Mouse (Mus musculus): Measurements from ENCODE around the gene Ccl7.
A peak's percentile ranks its signal among the peaks of the same experiment; 100 is the strongest.

Ccl7 gene

GRCm38 (mm10) chr11:82045471-82045870, at the start of gene Ccl7:
TSS of gene Ccl7 (plus strand) at chr11:82045712.
- DNase-seq (ENCODE audit: low spot score in 2 of 2): peak in 1 of 2 experiments; percentile 8

- peak; percentile 83 to 85 for DNase-seq (ENCODE audit: low spot score in 2 of 2)
Observed at GRCm38 (mm10) chr11:81996172-81996841, 49.2 kb upstream of the Ccl7 start.

GRCm38 (mm10) chr11:81997085-81997484, 48.4 kb upstream of the Ccl7 start:
- no peak for DNase-seq (ENCODE audit: low spot score in 2 of 2)

- DNase-seq (ENCODE audit: low spot score in 2 of 2): no peak
Observed at GRCm38 (mm10) chr11:81998646-81999045, 46.9 kb upstream of the Ccl7 start.

GRCm38 (mm10) chr11:81999469-81999868, 46.0 kb upstream of the Ccl7 start:
- no peak for DNase-seq (ENCODE audit: low spot score in 2 of 2)

- DNase-seq (ENCODE audit: low spot score in 2 of 2): no peak
Observed at GRCm38 (mm10) chr11:82000581-82000980, 44.9 kb upstream of the Ccl7 start.

- DNase-seq (ENCODE audit: low spot score in 2 of 2): no peak
Observed at GRCm38 (mm10) chr11:82004810-82005209, 40.7 kb upstream of the Ccl7 start.

GRCm38 (mm10) chr11:82006796-82007423, 38.6 kb upstream of the Ccl7 start:
- no peak for DNase-seq (ENCODE audit: low spot score in 2 of 2)

- peak; percentile 26 to 33 for DNase-seq (ENCODE audit: low spot score in 2 of 2)
Observed at GRCm38 (mm10) chr11:82010115-82010514, 35.4 kb upstream of the Ccl7 start.

- no peak for DNase-seq (ENCODE audit: low spot score in 2 of 2)
Observed at GRCm38 (mm10) chr11:82011411-82012193, 33.9 kb upstream of the Ccl7 start.

GRCm38 (mm10) chr11:82013756-82014155, 31.8 kb upstream of the Ccl7 start:
- DNase-seq (ENCODE audit: low spot score in 2 of 2): no peak

GRCm38 (mm10) chr11:82015066-82015465, 30.4 kb upstream of the Ccl7 start:
- DNase-seq (ENCODE audit: low spot score in 2 of 2): no peak

- no peak for DNase-seq (ENCODE audit: low spot score in 2 of 2)
Observed at GRCm38 (mm10) chr11:82016181-82016780, 29.2 kb upstream of the Ccl7 start.

GRCm38 (mm10) chr11:82019389-82019788, 26.1 kb upstream of the Ccl7 start:
- DNase-seq (ENCODE audit: low spot score in 2 of 2): no peak

GRCm38 (mm10) chr11:82019793-82020192, 25.7 kb upstream of the Ccl7 start:
- DNase-seq (ENCODE audit: low spot score in 2 of 2): no peak

- DNase-seq (ENCODE audit: low spot score in 2 of 2): no peak
Observed at GRCm38 (mm10) chr11:82021406-82021805, 24.1 kb upstream of the Ccl7 start.

- no peak for DNase-seq (ENCODE audit: low spot score in 2 of 2)
Observed at GRCm38 (mm10) chr11:82022504-82023056, 22.9 kb upstream of the Ccl7 start.

GRCm38 (mm10) chr11:82023769-82024168, 21.7 kb upstream of the Ccl7 start:
- no peak for DNase-seq (ENCODE audit: low spot score in 2 of 2)

- DNase-seq (ENCODE audit: low spot score in 2 of 2): no peak
Observed at GRCm38 (mm10) chr11:82030171-82030570, 15.3 kb upstream of the Ccl7 start.

GRCm38 (mm10) chr11:82032136-82032535, 13.4 kb upstream of the Ccl7 start:
- DNase-seq (ENCODE audit: low spot score in 2 of 2): no peak

GRCm38 (mm10) chr11:82032678-82033344, 12.7 kb upstream of the Ccl7 start:
- DNase-seq (ENCODE audit: low spot score in 2 of 2): no peak
